Mouse (Mus musculus) stomach, postnatal 0 days (tissue): ENCODE results near the gene Hrc. TPM values are rescaled to one million over a fixed set of nuclear protein-coding genes. Genes with fewer than 3 reads are reported as not detected.

Source experiments
- ATAC-seq: fragments of 200-750 bp; cut with Nextera tagmentation; 2 replicates; pipeline ENCODE4 v1.8.0; 2017; ENCODE audit not compliant: low FRiP score, low TSS enrichment
- DNase-seq: peaks from one replicate; pipeline ENCODE4 v3.0.0-alpha.2; 2016; ENCODE audit warnings: low spot score
- H3K27ac ChIP-seq: fragments of 300-500 bp; sonication (generic); replicated peaks from 2 replicates; pipeline ENCODE4 v1.5.1; 2014; ENCODE audit warnings: mild to moderate bottlenecking, control low read depth
- H3K27me3 ChIP-seq: fragments of 300-500 bp; sonication (generic); 2 replicates; pipeline ENCODE4 v1.6.1; 2014; ENCODE audit warnings: low read length; ENCODE audit not compliant: control insufficient read depth, insufficient read depth
- H3K36me3 ChIP-seq: fragments of 300-500 bp; sonication (generic); 2 replicates; pipeline ENCODE4 v1.6.1; 2014; ENCODE audit warnings: low read length, mixed read lengths; ENCODE audit not compliant: control insufficient read depth, insufficient read depth
- H3K4me1 ChIP-seq: fragments of 300-500 bp; sonication (generic); replicated peaks from 2 replicates; pipeline ENCODE4 v1.6.1; 2014; ENCODE audit warnings: antibody characterized with exemption; ENCODE audit not compliant: control insufficient read depth, insufficient read depth
- H3K4me2 ChIP-seq: fragments of 300-500 bp; sonication (generic); replicated peaks from 2 replicates; pipeline ENCODE4 v1.6.1; 2014; ENCODE audit warnings: low read depth, mild to moderate bottlenecking, control low read depth, moderate library complexity
- H3K4me3 ChIP-seq: fragments of 300-500 bp; sonication (generic); 2 replicates; pipeline ENCODE4 v1.5.1; 2014; ENCODE audit warnings: low read depth, low read length, control low read depth
- H3K9ac ChIP-seq: fragments of 300-500 bp; sonication (generic); 2 replicates; pipeline ENCODE4 v1.6.1; 2014; ENCODE audit warnings: mild to moderate bottlenecking, low read length, control low read depth, mixed read lengths
- H3K9me3 ChIP-seq: fragments of 300-500 bp; sonication (generic); 2 replicates; pipeline ENCODE4 v1.6.1; 2016; ENCODE audit warnings: low read length; ENCODE audit not compliant: control insufficient read depth
- CTCF ChIP-seq: IDR thresholded peaks from 2 replicates; pipeline ENCODE4 v1.5.1; 2016; ENCODE audit warnings: antibody characterized with exemption, low read depth, mild to moderate bottlenecking, moderate library complexity
- EP300 ChIP-seq: optimal IDR thresholded peaks from 2 replicates; pipeline ENCODE3; 2016; ENCODE audit warnings: antibody characterized with exemption
- WGBS: fragments of 180-500 bp; shearing (Covaris S2); extraction: QIAGEN DNeasy Blood & Tissue Kit; methylation state at CpG from one replicate; pipeline ENCODE4 v1.1.7; 2014; 5-methylcytosine and 5-hydroxymethylcytosine counted together
- polyA plus RNA-seq: library from polyadenylated mRNA; unstranded; fragments of >200 nt; fragmentation: Nextera tagmentation; extraction: Ambion mirVana; gene quantifications from 2 replicates; pipeline ENCODE4 v1.2.1, GENCODE M21; 2015

Gene Hrc
- polyA plus RNA-seq, 1 experiment from 2014 or later: 0.85 TPM

GRCm38 (mm10) chr7:45374620-45375019 is 39.5 kb downstream of the Hrc start:
- DNase-seq: no peak
- Histone ChIP-seq H3K27ac (no peak overlapping the region), H3K4me3 (no peak overlapping the region), H3K4me1 (no peaks in the 10 kb centered on the region), H3K4me2 (no peak overlapping the region), H3K9ac (no peak overlapping the region), H3K27me3 (no peaks in the 10 kb centered on the region), H3K36me3 (peaks cover 29% of the 10 kb centered on the region), H3K9me3 (no peaks in the 10 kb centered on the region)
- ATAC-seq: no peak
- WGBS: 87% methylated on average over 8 of the region's 8 CpGs
- TF ChIP-seq CTCF (no peak), EP300 (no peak)

- H3K9ac ChIP-seq: no peak overlapping the region
- no peaks in the 10 kb centered on the region for H3K27me3 ChIP-seq
- H3K4me1 ChIP-seq: no peaks in the 10 kb centered on the region
- H3K4me3 ChIP-seq: no peak overlapping the region
- WGBS: 96% methylated on average over 1 of the region's 1 CpGs
- H3K9me3 ChIP-seq: no peaks in the 10 kb centered on the region
- no peak for ATAC-seq
- peaks cover 36% of the 10 kb centered on the region for H3K36me3 ChIP-seq
- TF ChIP-seq CTCF (no peak), EP300 (no peak)
- H3K4me2 ChIP-seq: no peak overlapping the region
- no peak for DNase-seq
- no peak overlapping the region for H3K27ac ChIP-seq
Observed at GRCm38 (mm10) chr7:45376057-45376456, 41.0 kb downstream of the Hrc start.

- no peak overlapping the region for H3K4me3 ChIP-seq
- H3K9ac ChIP-seq: no peak overlapping the region
- H3K27me3 ChIP-seq: no peaks in the 10 kb centered on the region
- H3K4me2 ChIP-seq: no peak overlapping the region
- peaks cover 60% of the 10 kb centered on the region for H3K36me3 ChIP-seq
- no peaks in the 10 kb centered on the region for H3K4me1 ChIP-seq
- H3K9me3 ChIP-seq: no peaks in the 10 kb centered on the region
- TF ChIP-seq CTCF (peak; percentile 55), EP300 (no peak)
- H3K27ac ChIP-seq: no peak overlapping the region
- 93% methylated on average over 3 of the region's 3 CpGs for WGBS
- DNase-seq: no peak
- no peak for ATAC-seq
Observed at GRCm38 (mm10) chr7:45386077-45386476, 51.0 kb downstream of the Hrc start.

Other genes with a start within 250 kb of the Hrc start
- 157 and 176 TPM in 2 replicates for gene Rcn3, start 243.1 kb upstream of the Hrc start, polyA plus RNA-seq
- gene Fcgrt, start 231.4 kb upstream of the Hrc start, polyA plus RNA-seq: 76.1 and 76.9 TPM in 2 replicates
- gene Rps11, start 210.9 kb upstream of the Hrc start, polyA plus RNA-seq: 1,142 and 1,191 TPM in 2 replicates
- gene Rpl13a, start 206.5 kb upstream of the Hrc start, polyA plus RNA-seq: 1,442 and 1,485 TPM in 2 replicates
- gene Gm45713, start 199.1 kb upstream of the Hrc start, polyA plus RNA-seq: 0.17 and 1.1 TPM in 2 replicates
- 2.2 and 2.3 TPM in 2 replicates for gene Flt3l, start 198.9 kb upstream of the Hrc start, polyA plus RNA-seq
- gene Pih1d1, start 181.0 kb upstream of the Hrc start, polyA plus RNA-seq: 48.8 and 49.0 TPM in 2 replicates
- 24.6 and 25.6 TPM in 2 replicates for gene Aldh16a1, start 180.7 kb upstream of the Hrc start, polyA plus RNA-seq
- 0.07 TPM in 1 of 2 replicates, not detected in the other for gene Slc17a7, start 171.3 kb upstream of the Hrc start, polyA plus RNA-seq
- not detected in 2 replicates for gene Gfy, start 155.7 kb upstream of the Hrc start, polyA plus RNA-seq
- gene Pth2, start 154.3 kb upstream of the Hrc start, polyA plus RNA-seq: not detected in 2 replicates
- 0.07 and 0.13 TPM in 2 replicates for gene Ccdc155, start 130.4 kb upstream of the Hrc start, polyA plus RNA-seq
- gene Dkkl1, start 123.1 kb upstream of the Hrc start, polyA plus RNA-seq: 48.4 TPM in 2 replicates
- gene Tead2, start 119.5 kb upstream of the Hrc start, polyA plus RNA-seq: 26.8 and 29.5 TPM in 2 replicates
- gene Cd37, start 96.2 kb upstream of the Hrc start, polyA plus RNA-seq: 1.5 and 1.8 TPM in 2 replicates
- 0.07 and 0.18 TPM in 2 replicates for gene Slc6a16, start 94.2 kb upstream of the Hrc start, polyA plus RNA-seq
- not detected in 2 replicates for gene Slc6a21, start 57.8 kb upstream of the Hrc start, polyA plus RNA-seq
- 22.7 and 23.7 TPM in 2 replicates for gene Trpm4, start 1.5 kb upstream of the Hrc start, polyA plus RNA-seq
- gene Ppfia3, start 31.7 kb downstream of the Hrc start, polyA plus RNA-seq: 6.0 and 7.1 TPM in 2 replicates
- gene Lin7b, start 35.3 kb downstream of the Hrc start, polyA plus RNA-seq: 5.9 and 6.1 TPM in 2 replicates
- 73.7 and 78.8 TPM in 2 replicates for gene Snrnp70, start 60.5 kb downstream of the Hrc start, polyA plus RNA-seq
- 0.15 and 0.17 TPM in 2 replicates for gene Kcna7, start 70.4 kb downstream of the Hrc start, polyA plus RNA-seq
- gene Ntf5, start 78.4 kb downstream of the Hrc start, polyA plus RNA-seq: 1.5 and 1.8 TPM in 2 replicates
- not detected in 2 replicates for gene Lhb, start 85.5 kb downstream of the Hrc start, polyA plus RNA-seq
- 10.1 and 10.6 TPM in 2 replicates for gene Gys1, start 99.6 kb downstream of the Hrc start, polyA plus RNA-seq
- 46.2 and 46.7 TPM in 2 replicates for gene Ruvbl2, start 102.8 kb downstream of the Hrc start, polyA plus RNA-seq
- 3,647 and 3,760 TPM in 2 replicates for gene Ftl1, start 124.6 kb downstream of the Hrc start, polyA plus RNA-seq
- 119 and 120 TPM in 2 replicates for gene Bax, start 131.6 kb downstream of the Hrc start, polyA plus RNA-seq
- 0.32 and 0.42 TPM in 2 replicates for gene Tulp2, start 146.6 kb downstream of the Hrc start, polyA plus RNA-seq
- not detected in 2 replicates for gene Gm45808, start 151.5 kb downstream of the Hrc start, polyA plus RNA-seq
- 1.1 and 1.3 TPM in 2 replicates for gene Dhdh, start 153.5 kb downstream of the Hrc start, polyA plus RNA-seq
- gene Nucb1, start 175.1 kb downstream of the Hrc start, polyA plus RNA-seq: 196 and 199 TPM in 2 replicates
- 21.6 and 26.6 TPM in 2 replicates for gene Ppp1r15a, start 191.0 kb downstream of the Hrc start, polyA plus RNA-seq
- gene Plekha4, start 191.0 kb downstream of the Hrc start, polyA plus RNA-seq: 7.9 and 8.0 TPM in 2 replicates
- gene Hsd17b14, start 219.6 kb downstream of the Hrc start, polyA plus RNA-seq: 16.6 and 16.9 TPM in 2 replicates
- 101 and 108 TPM in 2 replicates for gene Bcat2, start 234.9 kb downstream of the Hrc start, polyA plus RNA-seq